Mouse (Mus musculus): ENCODE data around the gene Rgsl1.

Rgsl1 gene

GRCm38 (mm10) chr1:153740775-153741400, 103.1 kb downstream of the Rgsl1 start:
- DNase-seq (ENCODE audit: low read depth) = no peak

- DNase-seq (ENCODE audit: low read depth) = no peak
Observed at GRCm38 (mm10) chr1:153740145-153740544, 103.8 kb downstream of the Rgsl1 start, which contains the start of gene Rgs16. Rgs16 (plus strand) TSS chr1:153740349.

GRCm38 (mm10) chr1:153739437-153740015, 104.4 kb downstream of the Rgsl1 start:
- DNase-seq (ENCODE audit: low read depth) = no peak

- no peak for DNase-seq (ENCODE audit: low read depth)
Observed at GRCm38 (mm10) chr1:153737101-153738085, 106.5 kb downstream of the Rgsl1 start.

- no peak for DNase-seq (ENCODE audit: low read depth)
Observed at GRCm38 (mm10) chr1:153736096-153736495, 107.8 kb downstream of the Rgsl1 start.

- no peak for DNase-seq (ENCODE audit: low read depth)
Observed at GRCm38 (mm10) chr1:153734866-153735265, 109.1 kb downstream of the Rgsl1 start.

- DNase-seq (ENCODE audit: low read depth) = no peak
Observed at GRCm38 (mm10) chr1:153733181-153733580, 110.8 kb downstream of the Rgsl1 start.

GRCm38 (mm10) chr1:153730671-153731070, 113.3 kb downstream of the Rgsl1 start:
- no peak for DNase-seq (ENCODE audit: low read depth)

GRCm38 (mm10) chr1:153729806-153730205, 114.1 kb downstream of the Rgsl1 start:
- no peak for DNase-seq (ENCODE audit: low read depth)
